Mouse (Mus musculus): ENCODE data around the gene Pianp.

DNA sequence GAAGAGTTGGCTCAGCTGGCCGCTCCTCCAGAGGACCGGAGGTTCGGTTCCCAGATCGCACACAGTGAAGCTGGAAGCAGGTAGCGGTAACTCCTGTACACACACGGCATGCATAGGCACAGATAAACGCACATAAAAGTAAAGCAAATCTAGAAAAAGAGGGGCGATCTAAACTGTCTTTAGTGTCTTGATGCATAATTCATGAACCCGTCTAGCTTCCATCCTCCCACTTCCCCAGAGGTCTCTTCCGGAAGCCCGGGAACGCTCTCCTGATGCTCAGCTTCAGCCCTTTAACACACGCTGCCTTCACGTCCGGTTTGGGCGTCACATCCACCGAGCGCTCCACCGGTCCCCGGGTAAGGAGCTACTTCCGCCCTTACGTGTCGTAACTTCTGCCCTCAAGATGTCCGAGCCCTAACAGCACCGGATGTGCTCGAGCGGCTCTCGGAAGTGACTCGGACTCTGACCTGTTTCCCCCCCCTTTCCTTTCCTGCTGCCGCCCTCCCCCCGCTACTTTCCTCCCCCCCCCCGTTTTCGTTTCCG is 12.2 kb downstream of the Pianp start:
- TF ChIP-seq CTCF (IDR thresholded peaks at IDR 0.05; ENCODE audit: insufficient read depth, low read depth, low read length) (no peak), POLR2A (IDR thresholded peaks at IDR 0.05; ENCODE audit: insufficient read depth, low read depth, low read length) (peak; percentile 33; the same call in 1 of the 2 replicates)
